Mouse (Mus musculus) T-cell, adult 2 months (primary cell): ENCODE measurements around the gene Ntng2.

Experiments used
- DNase-seq: peaks from one replicate; pipeline ENCODE4 v3.0.0; 2022; ENCODE audit warnings: low spot score

Ntng2 gene

GRCm38 (mm10) chr2:29191216-29192215 is 61.3 kb downstream of the Ntng2 start:
- DNase-seq = no peak

- DNase-seq = no peak
These were observed 62.4 kb downstream of the Ntng2 start for GRCm38 (mm10) chr2:29190392-29190791.

DNA sequence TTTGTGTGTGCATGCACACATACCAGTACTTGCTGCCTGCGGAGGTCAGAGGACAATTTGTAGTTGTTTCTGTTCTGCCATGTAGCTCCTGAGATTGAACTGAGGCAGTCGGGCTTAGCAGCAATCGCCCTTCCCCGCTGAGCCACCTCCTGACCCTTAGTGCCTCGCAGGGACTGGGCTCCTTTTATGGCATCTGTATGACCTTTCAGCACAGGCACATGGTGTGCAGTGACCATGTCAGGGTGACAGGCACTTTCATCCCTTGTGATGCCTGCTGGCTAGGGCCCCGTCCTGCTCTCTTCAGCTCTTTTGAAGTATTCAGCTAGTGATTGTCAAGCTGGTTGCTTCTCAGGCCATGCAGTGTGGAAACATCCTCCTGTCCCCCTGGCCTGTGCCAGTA is 66.6 kb downstream of the Ntng2 start:
- DNase-seq = no peak

GRCm38 (mm10) chr2:29183266-29183924 is 69.4 kb downstream of the Ntng2 start:
- DNase-seq = no peak

GRCm38 (mm10) chr2:29181111-29181510 is 71.7 kb downstream of the Ntng2 start:
- DNase-seq = no peak

GRCm38 (mm10) chr2:29179810-29180209 is 73.0 kb downstream of the Ntng2 start:
- DNase-seq = no peak

GRCm38 (mm10) chr2:29174887-29175286 is 77.9 kb downstream of the Ntng2 start:
- DNase-seq = no peak

GRCm38 (mm10) chr2:29168067-29168466 is 84.7 kb downstream of the Ntng2 start:
- DNase-seq = no peak

GRCm38 (mm10) chr2:29151941-29152340 is 100.9 kb downstream of the Ntng2 start:
- no peak for DNase-seq
